Mouse (Mus musculus) heart, postnatal 0 days (tissue): ENCODE data around the gene Lamc3.

Experiments used
- CTCF ChIP-seq: IDR thresholded peaks from 2 replicates; pipeline ENCODE4 v1.5.1; 2016; ENCODE audit warnings: antibody characterized with exemption, control low read depth, low read depth
- EP300 ChIP-seq: IDR thresholded peaks from 2 replicates; pipeline ENCODE4 v1.6.1; 2016; ENCODE audit warnings: antibody characterized with exemption, low read depth

DNA sequence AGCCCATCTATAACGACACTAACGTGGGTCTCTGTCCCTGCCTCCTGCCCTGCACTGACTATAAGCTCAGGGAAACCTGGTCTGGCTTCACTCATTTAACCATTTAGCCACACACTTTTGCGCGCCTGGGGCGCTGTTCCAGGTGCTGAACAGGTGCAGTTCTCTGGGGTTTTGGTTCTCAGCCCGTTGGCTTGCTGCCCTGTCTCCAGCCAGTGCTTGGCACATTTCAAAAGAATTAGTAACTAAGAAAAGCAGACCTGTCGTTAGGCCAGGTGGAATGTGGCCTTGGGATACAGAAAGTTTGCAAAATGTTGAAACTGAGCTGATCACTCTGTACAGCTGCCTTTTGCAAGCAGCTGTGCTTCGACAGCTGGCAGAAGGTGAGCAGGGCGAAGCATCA, 37.7 kb downstream of the Lamc3 start:
- TF ChIP-seq CTCF (no peak), EP300 (no peak)
